Mouse (Mus musculus) layer of hippocampus, postnatal 10 days (tissue): Measurements from ENCODE around the gene Krtap19-1. TPM values are rescaled to one million over a fixed set of nuclear protein-coding genes. Genes with fewer than 3 reads are reported as not detected.

Experiments
- DNase-seq, 2 experiments: peaks; one replicate each; pipeline ENCODE4 v3.0.0; 2021; ENCODE audit warnings: low spot score in 2 of 2
- long read RNA-seq: library from polyadenylated mRNA; stranded (forward); transcript quantifications from one replicate; pipeline ENCODE4 v2.0.0, GENCODE M21; 2023
- total RNA-seq, 2 experiments: library from RNA; stranded (reverse); gene quantifications; 2 replicates each; pipeline ENCODE4 v1.2.3; 2021

The Krtap19-1 gene
- not detected for total RNA-seq
- long read RNA-seq: 0 reads

DNA sequence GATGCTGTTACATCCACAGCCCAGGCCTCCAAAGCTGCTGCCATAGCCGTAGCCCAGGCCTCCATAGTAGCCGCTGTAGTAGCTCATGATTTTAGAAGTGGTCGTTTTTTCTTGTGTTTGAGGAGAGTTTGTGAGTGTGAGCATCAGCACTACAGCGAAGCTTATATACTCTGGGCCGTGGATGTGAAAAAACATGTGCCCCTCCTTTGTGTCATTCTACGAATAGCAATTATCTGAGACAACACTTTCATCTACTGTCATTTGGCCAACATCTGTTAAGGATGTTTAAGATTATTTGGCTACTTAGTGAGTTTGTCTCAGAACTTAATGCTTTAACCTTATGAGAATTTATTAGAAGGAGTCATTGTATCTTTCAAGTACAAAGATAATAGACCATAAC is at the start of gene Krtap19-1:
Gene Krtap19-1, minus strand, starts transcription at position 101 of the 400 bp plus-strand sequence.
- no peak for DNase-seq

GRCm38 (mm10) chr16:88896357-88896756 is 27.1 kb upstream of the Krtap19-1 start, which contains the start of gene Krtap19-5:
Krtap19-5 (minus strand) TSS chr16:88896457.
- no peak for DNase-seq

DNA sequence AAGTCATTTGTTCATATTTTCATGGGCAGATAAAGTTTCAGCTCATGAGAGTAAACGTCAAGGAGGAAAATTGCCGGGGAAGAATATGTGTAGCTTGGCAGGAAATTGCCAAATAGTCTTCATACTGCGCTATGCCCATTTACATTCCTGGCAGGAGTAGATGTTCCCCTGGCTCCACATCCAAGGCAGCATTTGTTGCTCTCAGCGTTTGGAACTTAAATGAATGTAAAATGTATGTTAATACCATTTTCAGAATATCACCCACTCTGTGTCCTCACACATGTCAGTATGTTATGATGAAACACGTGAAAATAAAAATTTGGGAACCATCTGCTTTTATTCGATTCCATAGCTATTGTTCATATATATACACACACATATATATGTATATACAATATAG is 17.7 kb upstream of the Krtap19-1 start:
- DNase-seq: no peak

DNA sequence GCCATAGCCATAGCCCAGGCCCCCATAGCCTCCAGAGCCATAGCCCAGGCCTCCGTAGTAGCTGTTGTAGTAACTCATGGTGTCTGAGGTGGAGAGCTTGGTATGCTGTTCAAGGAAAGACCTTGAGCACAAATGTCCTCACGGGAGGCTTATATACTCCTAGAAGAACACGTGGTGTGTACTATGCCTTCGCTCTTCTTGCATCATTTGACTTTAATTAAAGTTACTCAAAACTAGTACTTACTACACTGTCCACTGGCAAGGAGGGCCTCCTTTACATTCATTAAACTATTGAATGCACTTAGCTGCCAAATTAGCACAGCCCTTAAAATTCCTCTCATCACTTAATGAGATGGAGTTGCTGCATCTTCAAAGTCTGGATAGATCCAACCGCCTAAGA is 15.8 kb upstream of the Krtap19-1 start, which contains the start of gene Krtap19-4:
Gene Krtap19-4, minus strand, starts transcription at position 101 of the 400 bp plus-strand sequence.
- no peak for DNase-seq

DNA sequence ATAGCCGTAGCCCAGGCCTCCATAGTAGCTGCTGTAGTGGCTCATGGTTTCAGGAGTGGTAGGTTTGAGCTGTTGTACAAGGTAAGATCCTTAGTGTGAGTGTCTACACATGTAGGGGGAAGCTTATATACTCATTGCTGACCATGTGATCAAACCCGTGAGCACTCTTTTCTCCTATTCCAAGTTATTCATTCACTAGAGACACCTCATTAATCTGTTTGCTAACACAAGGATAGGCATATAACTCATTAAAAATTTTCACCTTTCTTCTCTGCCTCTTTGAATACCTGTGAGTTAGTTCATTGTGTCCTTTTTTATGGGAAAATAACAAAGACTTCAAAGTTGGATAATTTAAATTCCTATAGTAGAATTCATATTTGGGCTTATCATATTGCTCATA is 8.7 kb upstream of the Krtap19-1 start, which contains the start of gene Krtap19-3:
Gene Krtap19-3, minus strand, starts transcription at position 101 of the 400 bp plus-strand sequence.
- no peak for DNase-seq

- DNase-seq: no peak
Observed at GRCm38 (mm10) chr16:88874169-88874568, 5.0 kb upstream of the Krtap19-1 start, which contains the start of gene Krtap19-2. Krtap19-2 (minus strand) TSS chr16:88874269.

- DNase-seq: no peak
Observed at GRCm38 (mm10) chr16:88864887-88865407, 4.3 kb downstream of the Krtap19-1 start.

- DNase-seq: no peak
Observed at GRCm38 (mm10) chr16:88851450-88851849, 17.8 kb downstream of the Krtap19-1 start.

DNA sequence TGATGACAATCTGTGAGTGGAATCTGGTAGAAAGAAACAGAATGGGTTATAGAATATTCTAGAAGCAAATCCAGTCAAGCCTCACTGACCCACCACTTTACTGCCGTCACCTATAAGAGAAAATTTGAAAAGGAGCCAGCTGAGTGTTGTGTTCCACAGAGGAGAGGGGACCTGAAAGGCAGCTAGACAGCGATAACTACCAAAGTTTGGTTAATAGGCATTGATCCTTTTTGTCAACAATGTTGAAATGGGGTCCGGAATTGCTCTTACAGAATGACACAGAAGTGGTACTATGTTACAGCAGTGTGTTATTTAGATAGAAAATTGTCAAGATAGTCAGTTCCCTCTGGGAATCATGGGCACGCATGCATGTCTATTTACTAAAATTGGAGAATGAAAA is 20.7 kb downstream of the Krtap19-1 start:
- no peak for DNase-seq

DNA sequence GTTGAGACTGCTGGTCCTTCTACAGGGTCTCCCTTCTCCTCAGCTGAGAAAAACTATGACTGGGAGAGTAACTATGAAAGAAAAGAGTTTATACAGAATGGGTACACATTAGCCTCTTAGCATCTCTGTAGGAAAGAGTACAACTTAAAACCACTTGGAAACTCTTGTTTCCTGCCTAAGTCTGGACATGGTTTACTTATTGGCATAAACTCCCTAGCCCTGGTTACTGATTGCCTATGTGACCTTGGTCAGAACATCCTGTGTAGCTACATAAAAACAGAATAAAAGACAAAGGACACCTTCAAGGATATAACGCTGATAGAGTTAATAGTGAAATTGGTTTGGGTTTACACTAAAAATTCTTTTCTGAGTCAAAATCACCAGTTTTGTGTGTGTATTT is 21.8 kb downstream of the Krtap19-1 start:
- no peak for DNase-seq

DNA sequence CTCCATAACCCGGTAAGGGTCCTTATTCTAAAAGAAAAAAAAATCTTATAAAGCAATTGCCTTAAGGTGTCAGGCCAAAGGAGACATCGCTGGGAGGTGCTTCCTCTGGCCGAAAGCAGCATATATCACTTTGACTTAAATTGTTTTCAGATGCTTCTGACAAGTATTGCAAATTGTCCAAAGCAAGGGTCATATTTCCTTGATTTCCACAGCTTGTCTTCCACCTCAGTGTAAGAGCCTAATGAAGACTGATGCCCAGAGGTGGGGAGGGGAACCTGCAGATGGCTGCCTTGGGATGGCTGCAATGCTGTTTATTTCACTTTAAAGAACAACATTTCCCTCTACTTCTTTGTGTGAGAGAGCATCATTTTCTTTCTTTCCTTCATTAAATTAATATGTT is 42.2 kb downstream of the Krtap19-1 start:
- DNase-seq: no peak

DNA sequence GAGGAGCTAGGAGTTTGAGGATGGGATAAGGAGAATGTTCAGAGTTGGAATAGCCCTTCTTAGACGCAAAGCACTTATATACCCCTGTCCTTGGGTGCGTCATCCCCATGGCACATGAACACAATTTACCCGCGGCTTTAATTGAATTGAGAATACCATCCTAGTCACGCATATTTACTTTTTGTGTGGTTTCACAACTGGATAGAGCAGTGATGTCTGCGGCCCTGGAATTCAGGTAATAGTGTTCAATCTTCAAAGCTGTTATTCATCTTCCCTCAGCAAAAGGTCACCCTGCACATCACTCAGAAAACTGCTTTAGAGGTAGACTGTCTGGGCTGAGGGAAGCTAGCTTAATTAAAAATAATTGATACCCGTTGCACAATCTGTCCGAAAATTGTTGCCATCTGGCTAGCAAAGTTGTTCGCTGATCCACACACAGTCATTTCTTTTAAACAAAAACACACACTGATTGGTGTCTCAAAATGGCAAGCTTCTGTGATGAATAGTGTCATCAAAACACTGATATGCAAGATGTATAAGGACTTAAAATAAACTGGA is 43.0 kb downstream of the Krtap19-1 start, which contains the start of gene Krtap14:
Gene Krtap14, minus strand, starts transcription at position 51 of the 558 bp plus-strand sequence.
- DNase-seq: peak; percentile 13 to 16

GRCm38 (mm10) chr16:88823736-88824135 is 45.5 kb downstream of the Krtap19-1 start:
- no peak for DNase-seq

DNA sequence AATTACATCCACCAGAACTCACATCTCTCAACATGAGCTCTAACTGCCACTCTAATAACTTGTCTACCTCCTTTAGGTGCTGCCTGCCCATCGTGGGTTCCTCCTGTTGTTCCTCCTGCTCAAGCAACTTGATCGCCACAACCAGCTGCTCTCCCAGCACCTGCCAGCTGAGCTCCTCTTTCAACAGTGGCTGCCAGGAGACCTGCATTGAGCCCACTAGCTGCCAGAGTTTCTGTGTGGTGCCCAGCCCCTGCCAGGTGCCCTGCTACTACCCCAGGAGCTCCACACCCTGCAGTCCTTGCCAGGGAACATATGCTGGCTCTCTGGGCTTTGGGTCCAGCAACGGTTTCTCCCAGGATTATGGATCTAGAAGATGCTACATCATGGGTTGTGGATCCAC is 49.1 kb downstream of the Krtap19-1 start, which contains the start of gene Krtap15:
Gene Krtap15, plus strand, starts transcription at position 150 of the 400 bp plus-strand sequence.
- no peak for DNase-seq

Other genes with a start within 250 kb of the Krtap19-1 start
- not detected for gene 2310079G19Rik, start 241.7 kb downstream of the Krtap19-1 start, total RNA-seq
- gene Krtap26-1, start 221.6 kb downstream of the Krtap19-1 start, total RNA-seq: not detected
- not detected for gene Krtap27-1, start 197.7 kb downstream of the Krtap19-1 start, total RNA-seq
- gene 2310061N02Rik, start 161.4 kb downstream of the Krtap19-1 start, total RNA-seq: not detected
- gene Krtap13-1, start 140.5 kb downstream of the Krtap19-1 start, total RNA-seq: not detected
- not detected for gene Krtap13, start 117.8 kb downstream of the Krtap19-1 start, total RNA-seq
- not detected for gene 2310034C09Rik, start 110.6 kb downstream of the Krtap19-1 start, total RNA-seq
- gene 2310057N15Rik, start 95.2 kb downstream of the Krtap19-1 start, total RNA-seq: not detected
- gene Gm5965, start 91.5 kb downstream of the Krtap19-1 start, total RNA-seq: not detected
- not detected for gene Gm20741, start 57.2 kb downstream of the Krtap19-1 start, total RNA-seq
- not detected for gene Krtap15, start 49.2 kb downstream of the Krtap19-1 start, total RNA-seq
- gene Krtap14, start 43.3 kb downstream of the Krtap19-1 start, total RNA-seq: not detected
- gene Krtap19-2, start 4.9 kb upstream of the Krtap19-1 start, total RNA-seq: not detected
- not detected for gene Krtap19-3, start 8.6 kb upstream of the Krtap19-1 start, total RNA-seq
- not detected for gene Krtap19-4, start 15.7 kb upstream of the Krtap19-1 start, total RNA-seq
- gene Krtap19-5, start 27.0 kb upstream of the Krtap19-1 start, total RNA-seq: not detected
- gene Krtap19-9b, start 62.9 kb upstream of the Krtap19-1 start, total RNA-seq: not detected
- not detected for gene Krtap16-3, start 93.5 kb upstream of the Krtap19-1 start, total RNA-seq
- not detected for gene Krtap22-2, start 141.3 kb upstream of the Krtap19-1 start, total RNA-seq
- not detected for gene Gm10229, start 145.9 kb upstream of the Krtap19-1 start, total RNA-seq
- gene Krtap6-1, start 162.3 kb upstream of the Krtap19-1 start, total RNA-seq: not detected
- gene Gm10228, start 172.1 kb upstream of the Krtap19-1 start, total RNA-seq: not detected
- gene Krtap6-5, start 178.5 kb upstream of the Krtap19-1 start, total RNA-seq: not detected
- gene 1110025L11Rik, start 194.6 kb upstream of the Krtap19-1 start, total RNA-seq: not detected
- gene Krtap6-3, start 214.6 kb upstream of the Krtap19-1 start, total RNA-seq: not detected